Mouse (Mus musculus) cerebellum, adult 2 months (tissue): ENCODE data around the gene Rere.

Experiments
- CTCF ChIP-seq: fragments of 200-500 bp; IDR thresholded peaks from 2 replicates; pipeline ENCODE4 v1.5.1; 2011; ENCODE audit warnings: low read depth, mild to moderate bottlenecking, control low read depth, low read length, moderate library complexity, borderline replicate concordance; ENCODE audit not compliant: insufficient read depth
- POLR2A ChIP-seq: fragments of 200-500 bp; IDR thresholded peaks from 2 replicates; pipeline ENCODE4 v1.6.1; 2011; ENCODE audit warnings: low read length, control low read depth, borderline replicate concordance; ENCODE audit not compliant: insufficient read depth

GRCm38 (mm10) chr4:150581931-150582723 lies 300.7 kb downstream of the Rere start:
- TF ChIP-seq CTCF (no peak), POLR2A (no peak)
